Mouse (Mus musculus) WW6 (cell line): ENCODE results near the gene Ptpn3.
A peak's percentile ranks its signal among the peaks of the same experiment; 100 is the strongest.
"Not testable (repeated sequence)": the region's sequence is repeated elsewhere in the genome, so short reads cannot be mapped to it uniquely, and the experiment has no call there.

Experiments
- DNase-seq: peaks from one replicate; pipeline ENCODE4 v3.0.0-alpha.2; 2013; ENCODE audit warnings: low read depth, low spot score

Ptpn3 gene

DNA sequence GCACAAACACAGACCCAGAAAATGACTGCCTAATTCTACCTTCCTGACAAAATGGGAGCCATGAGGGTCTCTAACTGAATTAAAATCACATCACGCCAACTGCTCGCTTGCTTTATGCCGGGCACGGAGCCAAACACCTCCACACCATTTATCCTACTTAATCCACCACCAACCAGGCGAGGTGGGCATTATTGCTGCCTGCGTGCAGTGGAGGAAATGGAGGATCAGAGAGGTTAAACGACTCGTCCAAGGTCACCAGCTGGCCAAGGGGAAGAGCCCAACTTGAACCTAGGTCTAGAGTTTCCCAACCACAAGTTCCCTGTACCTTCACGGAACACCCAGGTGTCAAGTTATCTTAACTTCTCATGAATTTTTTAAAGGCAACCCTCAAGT is 2.3 kb downstream of the Ptpn3 start:
- no peak for DNase-seq

DNA sequence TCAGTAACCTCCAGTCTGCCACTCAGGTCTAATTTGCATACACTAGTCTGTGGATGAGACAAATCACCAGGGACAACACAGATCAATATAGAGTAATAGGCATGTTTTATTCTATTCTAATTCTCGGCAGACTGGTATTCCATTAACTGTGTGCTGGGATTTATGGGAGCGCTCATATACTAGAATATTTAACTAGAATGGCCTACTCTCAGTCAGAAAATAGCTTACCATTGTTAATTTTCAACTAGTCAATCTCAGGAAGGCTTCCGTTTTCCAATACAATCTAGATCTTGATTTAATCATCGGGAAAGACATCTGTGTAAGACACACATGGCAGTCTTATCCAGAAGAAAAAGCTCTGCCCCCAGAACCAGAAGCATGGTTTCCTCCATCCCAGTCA is 3.5 kb downstream of the Ptpn3 start:
- no peak for DNase-seq

DNA sequence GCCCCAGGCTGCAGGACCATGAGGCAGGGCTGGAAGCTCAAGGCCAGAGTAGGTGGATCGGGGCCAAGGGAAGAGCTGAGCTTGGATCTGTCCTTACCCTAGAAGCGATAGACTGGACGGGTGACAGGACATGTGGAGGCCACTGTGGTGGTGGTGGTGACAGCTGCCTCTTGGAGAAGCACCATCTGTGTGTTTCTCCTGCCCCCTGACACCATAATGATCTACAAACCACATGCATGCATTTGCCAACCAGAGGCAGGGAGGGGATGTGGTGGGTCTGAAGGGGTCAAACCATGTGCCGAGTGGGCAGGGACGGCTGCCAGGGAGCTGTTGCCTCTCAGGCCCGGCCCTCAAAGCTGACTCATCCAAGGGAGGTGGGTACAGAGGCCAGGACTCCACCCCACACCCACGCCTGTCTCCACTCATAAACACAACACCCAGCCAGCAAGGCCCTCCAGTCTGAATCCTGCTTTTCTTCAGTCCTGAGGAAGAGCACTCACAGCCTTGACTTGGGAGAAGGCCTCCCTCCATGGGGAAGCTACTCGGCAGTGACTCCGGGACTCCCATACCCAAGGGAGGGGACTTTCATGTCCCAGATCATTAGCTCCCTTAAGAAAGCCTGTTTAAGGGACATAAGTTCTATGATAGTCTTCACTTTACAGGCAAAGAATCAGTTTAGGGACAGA is 6.5 kb downstream of the Ptpn3 start:
- DNase-seq: no peak

DNA sequence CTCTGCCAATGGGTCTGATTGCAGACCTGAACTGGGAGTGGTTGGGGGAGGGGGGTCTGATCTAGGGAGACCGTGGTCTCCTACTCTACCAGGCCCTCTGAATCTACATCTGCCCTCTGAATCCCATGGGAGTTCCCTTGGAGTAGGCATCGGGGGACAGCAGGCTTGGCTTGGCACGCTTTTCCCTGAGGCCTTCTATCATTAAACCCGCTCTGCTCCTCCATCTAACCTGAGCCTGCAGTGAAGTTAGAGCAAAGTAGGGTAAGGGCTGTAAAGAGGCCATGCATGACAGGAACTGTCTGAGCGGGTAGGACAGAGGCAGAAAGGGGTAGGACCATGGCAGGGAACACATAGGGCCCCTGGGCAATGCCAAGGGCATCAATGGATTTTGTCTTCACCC is 9.0 kb downstream of the Ptpn3 start:
- no peak for DNase-seq

DNA sequence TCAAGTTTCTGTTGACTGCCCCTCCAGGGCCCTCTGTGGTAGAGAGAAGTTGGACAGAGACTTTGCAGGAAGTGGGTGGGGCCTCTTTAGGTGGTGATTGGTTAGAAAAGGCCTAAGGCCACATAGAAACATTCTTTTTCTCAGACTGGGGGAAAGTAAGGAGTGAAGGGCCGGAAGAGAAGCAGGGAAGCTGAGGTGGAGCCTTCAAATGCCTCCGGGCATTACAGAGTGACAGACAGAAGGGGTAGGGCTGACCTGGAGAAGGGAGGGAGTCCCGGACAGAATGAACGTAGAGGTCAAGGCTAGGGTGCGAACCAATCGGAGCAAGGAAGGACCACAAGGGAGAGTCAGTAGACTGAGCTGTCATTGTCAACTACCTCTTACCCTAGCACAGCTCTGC is 11.6 kb downstream of the Ptpn3 start:
- no peak for DNase-seq

DNA sequence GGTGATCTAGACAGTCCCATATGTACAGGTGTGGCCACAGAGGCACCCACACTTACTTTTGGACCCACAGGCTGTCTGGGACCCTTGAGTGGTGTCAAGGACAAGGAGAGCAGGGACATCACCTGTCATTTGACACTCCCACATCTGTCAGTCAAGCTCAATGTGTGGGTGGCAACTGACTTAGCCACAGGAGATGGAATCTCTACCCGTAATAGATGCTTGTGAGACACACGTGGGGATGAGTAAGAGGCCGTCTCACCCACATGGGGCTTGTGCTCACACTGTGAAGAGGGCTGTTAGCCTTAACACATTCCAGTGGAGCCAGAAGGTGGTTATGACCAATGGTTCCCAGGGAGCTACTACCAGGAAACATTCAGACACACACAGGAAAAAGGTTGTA is 13.8 kb downstream of the Ptpn3 start:
- no peak for DNase-seq

DNA sequence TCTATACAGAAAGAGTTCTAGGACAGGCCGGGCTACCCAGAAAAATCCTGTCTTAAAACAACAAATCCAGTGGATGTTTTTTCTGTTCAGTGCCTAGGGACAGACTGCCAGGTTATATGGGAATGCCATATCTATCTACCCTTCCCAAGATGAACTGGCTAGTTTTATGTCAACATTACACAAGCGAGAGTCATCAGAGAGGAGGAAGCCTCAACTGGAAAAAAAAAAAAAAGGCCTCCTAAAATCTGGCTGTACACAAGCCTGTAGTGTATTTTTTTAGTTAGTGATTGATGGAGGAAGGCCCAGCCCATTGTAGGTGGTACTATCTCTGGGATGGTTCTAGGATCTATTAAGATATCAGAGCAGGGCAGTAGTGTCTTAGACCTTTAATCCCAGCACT is 16.4 kb downstream of the Ptpn3 start:
- no peak for DNase-seq

DNA sequence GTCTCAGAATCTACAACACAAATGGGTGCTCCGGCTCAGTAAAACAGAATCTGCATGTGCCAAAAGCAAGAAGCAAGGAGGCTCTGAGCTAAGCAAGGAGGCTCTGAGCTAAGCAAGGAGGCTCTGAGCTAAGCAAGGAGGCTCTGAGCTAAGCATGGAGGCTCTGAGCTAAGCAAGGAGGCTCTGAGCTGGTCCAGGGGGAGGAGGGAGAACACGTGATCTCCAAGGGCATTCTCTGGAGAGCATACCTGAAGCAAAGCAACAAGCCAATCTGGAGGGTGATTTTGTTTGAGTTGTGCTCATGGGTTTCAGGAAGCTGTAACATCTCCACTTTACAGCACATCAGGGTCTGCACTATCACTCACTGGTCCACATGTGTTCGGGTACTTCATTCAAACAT is 18.4 kb downstream of the Ptpn3 start:
- DNase-seq: no peak

DNA sequence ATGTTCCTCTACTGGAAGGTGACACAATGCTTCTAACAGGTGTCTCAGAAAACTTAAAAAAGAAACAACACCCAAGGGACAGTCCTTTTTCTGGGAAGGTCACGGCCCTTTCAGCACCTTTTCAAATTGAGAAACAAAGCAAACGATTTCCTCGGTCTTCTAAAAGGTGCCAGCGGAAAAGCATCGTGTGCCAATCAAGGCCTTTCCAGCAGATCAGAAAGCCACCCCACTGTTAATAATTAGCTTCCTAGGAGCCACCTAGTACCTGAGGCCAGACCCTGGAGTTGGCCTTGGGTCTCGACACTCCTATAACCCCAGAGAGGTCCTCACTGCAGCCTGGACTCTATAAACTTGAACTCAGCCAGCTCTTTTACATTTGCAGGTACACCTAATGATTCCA is 19.0 kb downstream of the Ptpn3 start:
- DNase-seq: no peak

DNA sequence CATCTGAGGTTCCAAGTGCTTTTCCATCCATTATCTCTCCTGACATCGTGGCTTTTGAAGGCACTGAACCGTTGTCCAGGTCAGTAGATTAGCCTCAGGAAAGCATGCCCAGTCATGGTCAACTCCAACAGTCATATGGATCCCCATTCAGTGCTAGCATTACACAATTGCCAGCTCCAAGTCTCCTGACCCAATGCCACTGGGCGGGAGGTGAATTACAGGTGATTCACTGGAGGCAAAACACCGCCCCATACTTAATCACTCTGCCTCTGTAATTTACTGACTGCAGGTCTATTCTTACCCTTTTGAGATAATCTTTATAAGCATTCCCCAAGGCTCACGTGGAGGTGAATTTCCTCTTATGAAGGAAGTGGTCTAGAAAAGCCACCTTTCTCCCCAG is 19.5 kb downstream of the Ptpn3 start:
- DNase-seq: no peak

DNA sequence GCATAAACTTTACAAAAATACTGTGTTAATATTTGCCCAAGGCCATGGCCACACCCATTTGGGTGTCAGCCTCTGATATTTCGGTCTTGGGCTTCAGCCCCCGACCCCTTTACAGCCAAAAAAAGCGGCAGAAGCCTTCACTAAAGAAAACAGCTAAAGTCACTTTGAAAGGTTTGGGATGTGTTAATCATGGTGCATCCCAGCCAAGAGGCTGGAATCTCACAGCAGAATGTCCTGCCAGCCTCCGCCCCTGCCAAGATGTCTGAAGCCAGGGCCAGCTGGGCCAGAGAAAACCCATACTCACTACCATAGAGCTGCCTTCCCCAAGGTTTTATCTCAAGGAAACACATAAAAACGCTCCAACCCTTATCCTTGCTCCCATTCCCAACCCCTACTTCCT is 20.7 kb downstream of the Ptpn3 start:
- no peak for DNase-seq

DNA sequence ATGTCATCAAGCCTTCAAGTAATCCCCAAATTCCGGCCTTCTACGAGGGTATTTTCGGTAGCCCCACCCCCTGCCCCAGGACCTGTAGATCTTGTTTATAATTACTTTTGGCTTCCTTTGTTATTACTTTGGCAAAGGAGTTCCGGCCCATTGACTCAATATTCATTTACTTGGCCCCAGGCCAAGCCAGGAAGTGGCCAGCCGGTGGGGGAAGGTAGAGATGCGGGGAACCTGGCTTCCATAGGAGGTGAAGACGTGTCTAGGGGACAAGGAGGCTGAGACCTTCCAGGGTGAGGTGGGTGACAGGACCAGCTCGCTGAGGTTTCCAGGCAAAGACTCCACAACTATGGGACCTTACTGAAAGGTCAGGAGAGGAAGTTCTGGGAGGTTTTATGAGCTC is 22.4 kb downstream of the Ptpn3 start:
- no peak for DNase-seq

DNA sequence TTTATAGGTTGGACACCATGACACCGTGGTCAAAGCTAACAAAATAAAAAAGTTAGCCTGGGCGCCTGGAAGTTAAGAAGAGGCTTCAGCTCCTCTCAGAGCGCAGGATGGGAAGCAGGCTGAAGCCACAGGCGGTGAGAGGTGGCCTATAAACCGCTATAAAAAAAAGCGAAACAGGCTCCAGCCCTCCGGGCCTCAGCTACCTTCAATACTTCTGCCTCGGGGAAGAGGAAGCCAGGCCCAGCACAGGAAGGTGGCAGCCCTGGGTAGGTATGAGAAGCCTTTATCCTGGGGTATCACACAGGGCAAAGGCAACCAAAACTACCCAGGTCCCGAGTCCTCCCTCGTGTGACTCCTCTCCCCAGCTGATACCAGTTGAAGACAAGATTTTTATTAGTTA is 22.8 kb downstream of the Ptpn3 start:
- DNase-seq: no peak

DNA sequence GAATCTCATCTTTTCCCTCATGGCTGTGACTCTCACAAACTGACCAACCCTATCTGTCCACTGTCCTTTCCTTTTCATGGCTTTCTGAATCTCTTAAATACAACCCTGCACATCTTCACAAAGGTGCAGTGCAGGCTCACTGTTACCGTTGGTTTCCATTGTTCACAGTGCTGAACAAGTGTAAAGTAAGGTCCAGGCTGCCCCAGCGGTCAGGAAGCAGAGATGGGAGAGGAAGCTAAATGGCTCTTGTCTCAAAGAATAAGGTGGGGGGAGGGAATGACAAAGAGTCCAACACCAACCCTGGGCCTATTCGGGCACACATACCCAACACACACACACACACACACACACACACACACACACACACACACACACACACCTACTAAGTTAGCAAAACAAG is 24.0 kb downstream of the Ptpn3 start:
- no peak for DNase-seq

DNA sequence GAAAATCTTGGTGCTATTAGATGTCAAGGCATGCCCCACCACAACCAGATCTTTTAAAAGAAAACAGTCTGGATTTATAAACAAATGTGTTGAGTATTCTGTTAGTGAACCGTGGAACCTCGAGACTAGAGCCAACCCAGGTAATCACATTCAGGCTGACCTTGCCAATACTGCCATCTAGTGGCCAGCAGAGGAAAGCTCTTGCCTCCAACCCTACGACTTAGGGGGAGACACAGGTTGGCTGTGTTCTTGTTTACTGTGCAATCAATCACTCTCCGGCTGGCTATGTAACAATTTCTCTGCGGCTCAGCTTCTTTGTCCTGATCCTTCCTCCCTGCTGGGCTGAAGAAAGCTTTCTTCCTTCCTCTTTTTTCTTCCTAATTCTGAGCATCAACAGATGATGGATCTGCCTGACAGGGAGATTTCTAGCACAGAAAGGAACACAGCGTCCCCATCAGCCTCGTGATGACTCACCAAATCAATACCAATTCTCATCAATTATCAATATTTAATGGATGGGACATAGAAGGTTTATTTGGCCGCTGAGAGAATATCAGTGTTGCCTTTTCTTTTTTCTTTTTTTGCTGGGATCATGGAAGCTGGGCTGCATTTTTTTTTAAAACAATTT is 26.4 kb downstream of the Ptpn3 start:
- peak; percentile 69 for DNase-seq

DNA sequence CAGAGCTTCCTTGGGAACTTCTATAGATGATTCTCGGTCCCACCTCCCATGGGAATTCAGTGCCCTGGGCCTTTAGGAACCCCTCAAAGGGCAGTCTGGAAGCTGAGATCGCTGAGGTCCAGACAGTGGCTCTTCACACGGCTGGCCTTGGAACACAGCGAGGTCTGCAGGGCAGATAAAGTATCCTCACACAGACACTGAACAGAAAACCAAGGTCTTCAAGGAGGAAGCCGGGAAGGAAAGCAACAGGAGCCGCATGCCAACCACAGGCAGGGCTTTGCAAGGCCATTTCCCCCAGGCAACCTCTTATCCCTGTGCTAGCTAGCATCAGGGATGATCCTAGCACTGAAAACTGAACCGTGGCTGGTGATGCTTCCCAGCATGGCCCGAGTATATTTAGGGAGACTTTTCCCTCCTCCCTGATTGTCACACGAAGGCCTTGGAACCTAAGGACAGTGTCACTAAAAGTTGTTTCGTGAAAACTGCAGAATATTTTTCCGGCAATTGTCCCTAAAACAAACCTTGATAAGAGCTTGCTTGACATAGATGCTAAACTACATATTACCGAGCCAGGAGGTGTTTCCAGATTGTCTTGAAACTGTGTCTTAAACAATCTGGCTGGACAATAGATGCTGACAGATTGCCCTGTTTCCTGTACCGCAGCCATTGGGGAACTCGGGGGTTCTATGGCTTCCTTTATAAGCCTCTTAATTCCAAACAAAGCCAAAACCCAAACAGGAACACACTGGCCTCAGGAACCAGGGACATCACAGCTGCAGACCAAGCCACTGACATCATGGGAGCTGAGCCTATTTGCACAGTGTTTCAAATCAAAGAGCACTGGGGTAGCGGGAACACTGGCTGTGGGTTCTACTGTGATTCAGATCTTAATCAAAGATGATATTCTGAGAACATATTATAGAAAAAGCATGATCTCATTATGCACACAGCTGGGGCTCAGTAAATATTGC is 27.8 kb downstream of the Ptpn3 start:
- DNase-seq: no peak

DNA sequence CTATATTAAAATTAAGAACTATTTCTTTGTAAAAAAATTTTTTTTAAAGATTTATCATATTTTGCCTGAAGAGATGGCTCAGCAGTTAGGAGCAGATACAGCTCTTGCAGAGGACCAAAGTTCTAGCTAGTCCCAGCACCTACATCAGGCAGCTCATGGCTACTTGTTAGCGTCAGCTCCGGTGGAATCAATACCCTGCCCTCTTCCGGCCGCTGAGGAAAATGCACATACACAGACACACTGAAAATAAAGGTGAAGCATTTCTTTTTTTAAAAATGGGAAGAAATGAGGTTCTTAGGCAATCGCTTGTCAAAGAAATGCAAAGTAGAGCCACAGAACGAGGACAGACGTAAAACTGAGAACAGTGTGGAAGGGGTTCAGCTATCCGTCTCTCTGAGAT is 30.6 kb downstream of the Ptpn3 start:
- DNase-seq: no peak

DNA sequence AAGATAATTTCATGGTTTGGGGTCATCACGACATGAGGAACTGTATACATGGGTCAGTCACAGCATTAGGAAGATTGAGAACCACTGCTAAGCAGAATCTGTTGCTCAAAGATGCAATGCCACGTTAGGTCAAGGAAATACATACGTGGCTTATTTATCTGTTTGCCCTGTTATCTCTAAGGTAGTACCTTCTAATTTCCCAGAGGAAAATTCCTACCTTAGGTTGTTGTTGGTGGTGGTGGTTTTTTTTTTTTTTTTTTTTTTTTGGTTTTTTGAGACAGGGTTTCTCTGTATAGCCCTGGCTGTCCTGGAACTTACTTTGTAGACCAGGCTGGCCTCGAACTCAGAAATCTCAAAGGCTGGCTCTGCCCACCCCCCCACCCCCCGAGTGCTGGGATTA is 31.1 kb downstream of the Ptpn3 start:
- DNase-seq: not testable (repeated sequence)

DNA sequence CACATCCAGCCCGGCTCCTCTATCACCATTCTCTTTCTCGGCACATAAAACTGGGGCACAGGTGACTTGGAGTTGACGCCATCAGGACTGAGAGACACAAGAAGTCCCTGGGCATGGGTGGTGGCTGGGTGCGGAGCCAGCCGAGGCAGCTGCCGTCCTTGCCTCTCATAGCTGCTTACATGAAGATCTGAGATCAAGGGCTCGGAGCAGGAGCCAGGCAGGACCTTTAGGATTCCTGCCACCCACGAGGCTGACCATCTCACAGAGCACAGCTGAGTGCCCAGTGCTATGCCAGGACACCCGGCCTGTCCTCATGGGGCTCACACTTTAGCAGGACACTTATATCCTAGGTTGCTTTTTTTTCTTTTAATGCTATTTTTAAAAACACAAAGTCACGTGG is 32.3 kb downstream of the Ptpn3 start:
- DNase-seq: no peak

DNA sequence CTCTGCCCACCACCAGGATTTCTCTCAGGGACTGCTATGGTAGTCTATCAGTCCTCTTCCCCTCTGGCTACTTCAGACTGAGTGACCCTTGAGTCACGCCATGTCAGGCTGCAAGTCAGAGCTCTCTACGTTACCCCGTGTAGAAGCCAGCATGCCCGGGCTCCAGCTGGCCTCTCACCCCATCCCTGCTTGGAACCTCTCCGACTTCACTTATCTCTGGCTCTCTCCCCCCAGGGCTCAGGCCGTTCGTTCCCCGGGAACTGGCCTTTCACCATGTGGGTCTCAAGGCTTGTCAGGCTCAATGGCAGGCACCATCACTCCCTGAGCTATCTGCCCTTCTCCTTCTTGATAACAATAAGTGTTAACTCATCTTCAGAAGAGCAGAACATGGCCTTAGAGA is 33.3 kb downstream of the Ptpn3 start:
- DNase-seq: no peak

DNA sequence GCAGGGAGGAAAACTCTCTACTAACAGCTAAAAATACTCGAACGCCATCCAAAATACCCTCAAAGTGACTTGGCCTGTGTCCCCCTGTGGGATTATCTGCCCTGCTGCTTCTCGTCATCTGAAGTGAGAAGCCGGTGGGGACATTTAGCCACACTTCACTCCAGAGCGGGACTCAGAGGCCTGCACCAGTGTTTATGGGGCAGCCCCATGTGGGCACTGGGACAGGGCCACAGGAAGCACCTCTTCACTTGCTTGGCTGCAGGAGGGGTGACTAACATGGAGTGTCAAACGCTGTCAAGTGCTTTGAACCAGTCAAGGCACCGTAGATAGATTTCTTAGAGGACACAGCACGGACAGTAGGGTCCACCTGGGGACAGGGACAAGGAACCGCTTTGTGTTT is 35.2 kb downstream of the Ptpn3 start:
- no peak for DNase-seq

DNA sequence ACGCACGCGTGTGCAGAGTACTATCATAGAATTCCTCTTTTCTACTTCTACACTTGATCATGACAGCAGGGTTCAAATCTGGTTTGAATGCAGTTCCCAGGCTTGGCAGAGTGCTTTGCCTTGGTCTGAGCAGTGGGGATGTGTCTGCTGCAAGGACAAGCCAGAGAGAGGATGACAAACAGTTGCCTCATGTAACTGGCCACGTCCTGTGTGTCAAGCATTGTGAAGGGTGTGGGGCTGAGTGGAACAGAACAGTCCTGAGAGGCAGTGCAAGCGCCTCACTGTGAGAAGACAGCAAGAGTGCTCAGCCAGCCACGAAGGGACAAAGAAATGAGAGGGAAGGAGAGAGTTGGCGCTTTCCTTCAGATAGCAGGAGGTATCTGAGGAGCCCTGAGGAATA is 37.9 kb downstream of the Ptpn3 start:
- DNase-seq: no peak
